Mouse (Mus musculus) layer of hippocampus, adult 18-20 months (tissue): ENCODE measurements at regions not wholly inside any gene's neighbourhood (a gene's known extent, or its start where the extent isn't known, plus 50 kb on each side); places are given as distances from the start of the nearest gene placed in this dataset.

Source experiments
- DNase-seq, 2 experiments: peaks; one replicate each; pipeline ENCODE4 v3.0.0; 2022; ENCODE audit warnings: low spot score in 2 of 2

DNA sequence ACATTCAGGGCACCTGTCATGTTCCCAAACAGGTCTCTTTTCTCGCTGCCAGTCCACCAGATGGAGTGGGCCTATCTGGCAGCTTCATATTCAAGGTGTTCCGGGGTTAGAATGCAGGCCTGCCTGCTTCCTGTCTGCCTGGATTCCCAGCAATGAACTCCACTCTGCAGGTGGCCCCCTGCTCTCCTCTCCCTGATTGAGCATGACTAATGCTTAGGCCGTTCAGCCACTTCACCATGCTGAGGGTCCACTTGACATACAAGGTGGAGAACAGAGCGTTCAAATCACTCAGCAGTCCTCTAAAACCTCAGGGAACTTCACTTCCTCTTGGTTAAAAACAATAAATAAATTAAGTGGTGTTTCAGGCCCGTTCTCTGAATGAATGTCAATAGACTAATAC lies 112.1 kb upstream of the Ralgapa2 start:
- no peak for DNase-seq

DNA sequence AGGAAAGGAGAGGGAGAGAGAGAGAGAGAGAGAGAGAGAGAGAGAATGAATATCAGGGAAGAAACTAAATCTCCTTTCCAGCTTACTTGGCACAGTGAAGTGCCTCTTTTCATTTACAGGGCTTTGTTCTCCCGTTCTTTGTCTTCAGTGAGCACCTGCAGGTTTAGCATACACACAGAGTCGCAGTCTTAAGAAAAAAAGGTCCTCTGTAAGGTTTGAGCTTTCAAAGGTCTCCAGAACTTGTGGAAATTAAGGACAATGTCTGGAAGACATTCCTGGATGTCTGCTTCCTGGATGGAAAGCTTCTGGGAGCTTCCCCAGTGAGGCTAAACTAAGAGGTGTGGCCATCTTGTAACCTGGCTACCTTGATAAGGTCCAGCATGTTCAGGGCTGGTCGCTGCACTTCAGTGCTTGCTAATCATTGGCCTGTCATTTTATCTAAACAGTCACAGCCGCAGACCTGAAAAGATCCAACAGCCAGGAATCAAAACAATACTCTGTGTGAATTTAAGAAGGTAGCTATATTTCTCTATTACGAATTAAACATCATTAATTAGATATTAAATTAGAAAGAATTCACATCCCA lies 113.1 kb upstream of the Ralgapa2 start:
- DNase-seq = no peak

DNA sequence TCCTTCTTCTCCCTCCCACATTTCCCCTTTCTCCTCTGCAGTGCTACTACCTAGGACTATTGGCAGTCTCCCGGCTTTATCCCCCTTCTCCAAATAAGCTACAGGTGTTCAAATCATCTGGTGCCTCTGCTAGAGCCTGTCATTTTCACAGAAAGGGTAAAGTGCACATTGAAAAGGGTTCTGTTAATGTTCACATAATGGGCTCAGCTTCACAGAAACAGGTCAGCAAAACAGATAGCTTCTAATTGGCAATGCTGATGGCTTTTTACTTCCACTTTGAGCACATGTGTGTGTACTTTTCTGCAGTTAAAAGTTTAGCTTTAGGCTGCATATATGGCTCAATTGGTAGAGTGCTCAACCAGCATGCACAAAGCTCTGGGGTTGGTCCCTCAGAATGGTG lies 114.4 kb upstream of the Ralgapa2 start:
- DNase-seq = no peak

DNA sequence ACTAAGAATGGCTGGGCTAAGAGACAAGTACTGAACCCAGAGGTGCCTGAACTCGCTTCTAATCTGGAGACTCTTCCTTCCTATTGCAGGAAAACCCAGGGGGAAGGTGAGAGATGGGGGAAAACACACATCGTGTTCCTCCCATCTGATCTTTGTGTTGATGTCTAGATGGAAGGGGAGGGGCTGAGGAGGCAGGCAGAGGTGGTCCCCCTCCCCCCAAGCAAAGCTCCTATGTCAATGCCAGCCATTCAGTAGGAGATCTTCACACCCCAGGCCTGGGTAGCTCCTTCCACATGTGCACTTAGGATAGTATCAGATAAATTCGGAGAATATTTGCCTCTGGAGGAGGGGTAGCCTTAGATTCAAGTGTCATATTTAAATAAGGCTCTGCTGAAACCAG lies 118.0 kb upstream of the Ralgapa2 start:
- no peak for DNase-seq

DNA sequence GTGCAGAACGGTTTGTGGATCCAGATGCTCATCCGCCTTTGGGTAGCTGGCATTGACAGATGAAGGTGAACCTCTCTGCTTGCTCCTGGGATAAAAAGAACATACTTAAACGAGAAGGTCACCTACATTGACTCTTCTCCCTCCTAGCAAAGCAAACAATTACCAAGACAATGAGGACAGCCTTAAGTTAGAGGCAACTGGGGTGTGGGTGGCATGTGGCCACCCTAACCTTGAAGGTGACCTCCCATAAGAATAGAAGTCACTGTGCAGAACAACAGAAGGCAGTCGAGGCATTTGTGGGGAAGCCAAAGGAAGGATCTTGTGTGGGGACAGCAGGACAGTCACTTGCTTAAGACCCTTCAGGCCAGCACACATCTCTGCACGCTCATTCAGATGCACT lies 119.0 kb upstream of the Ralgapa2 start:
- no peak for DNase-seq

DNA sequence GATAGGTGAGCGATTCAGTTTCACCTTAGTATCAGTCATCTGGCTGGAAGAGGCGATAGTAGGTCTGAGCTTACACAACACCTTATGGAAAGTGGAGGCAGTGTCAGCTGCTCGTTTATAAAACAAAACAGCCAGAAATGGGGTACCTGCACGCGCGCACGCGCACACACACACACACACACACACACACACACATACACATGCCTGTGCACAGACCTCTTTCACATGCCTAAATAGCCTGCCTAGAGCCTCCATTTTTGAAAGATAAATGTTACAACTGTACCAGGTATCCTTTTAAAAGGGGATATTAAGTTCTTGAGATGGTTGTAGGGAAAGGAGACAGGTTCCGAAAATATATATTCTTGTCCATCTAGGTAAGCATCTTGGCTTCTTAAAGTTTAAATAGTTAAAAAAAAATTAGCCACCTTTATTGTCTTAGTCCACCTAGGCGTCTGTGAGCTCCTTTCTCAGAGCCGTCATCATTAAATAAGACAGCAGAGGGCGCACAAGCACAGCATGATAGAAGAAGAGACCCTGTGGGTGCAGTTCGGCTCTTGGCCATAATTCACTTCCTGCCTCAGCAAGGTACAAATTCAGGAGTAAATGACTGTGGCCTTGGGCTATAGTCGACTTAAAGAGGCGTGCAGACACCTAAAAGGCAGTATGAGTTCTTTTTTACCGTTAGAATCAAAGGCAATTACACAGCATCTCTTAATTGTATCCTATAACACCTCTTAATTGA lies 121.4 kb upstream of the Ralgapa2 start:
- DNase-seq = peak; percentile 40 to 90

DNA sequence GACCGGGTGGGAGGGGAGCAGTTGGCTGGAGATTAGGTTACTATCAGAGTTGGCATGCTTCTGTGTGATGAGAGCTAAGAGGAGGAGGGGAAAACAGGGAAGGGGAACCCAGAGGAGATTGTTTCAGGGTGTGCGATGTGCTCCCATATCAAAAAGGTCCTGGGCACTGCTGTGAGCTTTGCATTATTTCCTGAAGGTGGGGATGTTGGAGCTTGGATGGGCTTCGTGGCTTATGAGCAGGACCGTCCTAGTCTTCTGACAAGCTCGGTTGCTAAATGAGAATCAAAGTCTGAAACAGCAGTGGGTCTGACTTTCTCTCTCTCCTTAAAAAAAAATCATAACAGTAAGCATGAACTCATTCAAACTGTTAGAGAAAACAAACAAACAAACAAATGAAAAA lies 125.4 kb upstream of the Ralgapa2 start:
- no peak for DNase-seq

DNA sequence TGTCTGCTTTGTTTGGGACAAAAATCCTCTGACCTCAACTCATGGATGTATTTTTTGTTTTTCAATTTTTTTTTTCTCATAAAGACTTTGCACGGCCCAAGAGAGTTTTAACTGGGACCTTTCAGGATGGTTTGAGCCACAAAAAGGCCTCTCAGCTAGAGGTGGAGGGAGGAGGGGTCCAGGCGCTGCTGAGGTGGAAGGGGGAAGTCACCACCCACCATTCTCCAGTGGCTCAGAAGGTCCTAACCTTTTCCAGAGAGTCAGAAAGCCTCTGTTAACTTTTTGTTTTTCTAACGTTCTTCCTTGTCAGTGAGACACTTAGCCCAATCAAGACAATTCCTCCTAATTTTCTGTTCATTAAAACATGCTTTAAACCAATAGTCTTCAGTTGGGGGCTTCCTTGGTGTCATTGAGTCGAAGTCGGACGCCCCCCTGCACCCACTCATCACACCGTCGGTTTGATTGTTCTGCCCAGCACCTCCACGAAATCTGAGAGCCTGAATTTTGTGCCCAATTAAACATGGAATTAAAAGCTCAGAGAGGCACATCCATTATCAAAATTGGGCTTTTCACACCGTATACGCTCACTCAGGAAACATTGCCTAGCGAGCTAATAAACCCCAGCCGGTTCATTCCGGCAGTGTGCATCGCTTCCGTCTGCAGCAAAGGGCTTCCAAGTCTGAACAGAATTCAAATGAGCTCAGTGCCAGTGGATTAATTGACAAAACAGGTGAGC lies 134.3 kb upstream of the Ralgapa2 start:
- no peak for DNase-seq

DNA sequence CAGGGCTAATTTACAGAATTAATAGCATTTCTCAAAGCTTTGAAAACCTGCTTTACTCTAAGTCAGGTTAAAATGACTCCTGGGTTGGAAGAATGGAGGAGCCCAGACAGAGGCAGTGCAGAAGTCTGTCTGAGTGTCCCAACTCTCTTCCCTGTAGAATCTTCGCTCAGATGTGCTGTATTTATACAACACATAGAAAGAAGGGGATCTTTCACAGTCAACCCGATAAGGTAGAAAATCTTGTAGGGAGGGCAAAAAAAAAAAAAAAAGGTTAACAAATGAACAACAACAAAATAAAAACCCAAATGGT lies 134.8 kb upstream of the Ralgapa2 start:
- DNase-seq = no peak

DNA sequence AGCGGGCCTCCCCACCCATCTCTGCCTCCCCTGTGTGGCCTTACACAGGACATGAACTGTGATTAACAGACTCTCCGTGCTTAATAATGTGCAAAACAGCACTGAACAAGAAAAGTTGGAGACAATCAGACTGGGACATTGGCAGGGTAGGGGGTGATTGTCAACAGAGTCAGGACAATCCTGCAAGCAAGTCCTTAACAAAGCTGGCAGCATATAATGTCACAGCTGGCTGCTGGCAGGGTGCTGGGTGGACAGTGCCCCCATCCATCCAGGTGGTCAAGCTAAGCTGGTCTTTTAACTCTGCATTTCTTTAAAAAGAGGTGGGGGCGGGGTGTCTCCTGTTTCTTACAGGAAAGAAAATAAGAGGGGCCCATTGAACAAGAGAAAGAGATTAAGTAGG lies 149.2 kb upstream of the Ralgapa2 start:
- no peak for DNase-seq

DNA sequence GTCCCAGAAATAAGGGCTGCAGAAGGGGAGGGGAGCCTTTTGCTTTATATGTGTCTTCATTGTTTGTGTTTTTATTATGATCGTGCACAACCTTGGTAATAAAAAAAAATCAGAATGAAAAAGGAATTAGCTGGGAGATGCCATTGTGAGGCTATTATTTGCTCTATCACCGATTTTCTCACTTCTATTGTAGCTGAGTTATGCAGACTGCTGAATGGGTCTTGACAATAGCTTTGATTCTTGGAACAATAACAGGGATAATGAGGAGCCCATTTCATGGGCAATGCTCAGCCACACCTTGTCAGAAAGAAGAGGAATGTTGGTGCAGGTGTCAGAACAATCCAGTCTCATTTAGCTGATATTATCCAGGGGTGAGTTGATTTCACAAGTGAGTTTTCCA lies 160.6 kb upstream of the Ralgapa2 start:
- no peak for DNase-seq

DNA sequence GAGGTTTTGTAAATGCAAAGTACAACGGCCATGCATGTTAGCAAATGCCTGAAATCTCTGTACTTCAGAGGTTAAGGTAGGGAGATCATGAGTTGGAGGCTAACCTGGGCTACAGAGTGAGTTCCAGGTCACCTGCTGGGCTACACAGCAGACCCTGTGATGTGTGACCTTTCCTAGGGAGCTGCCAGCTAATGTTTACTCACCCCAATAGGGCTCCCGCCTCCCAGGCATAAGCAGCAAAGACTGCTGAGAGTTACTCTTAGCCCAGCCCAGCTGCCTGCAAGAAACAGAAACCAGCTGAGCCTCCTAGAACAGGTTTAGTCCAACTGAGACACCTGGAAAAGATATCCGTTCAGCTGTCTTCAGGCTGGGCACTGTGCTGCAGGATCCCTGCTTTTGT lies 169.8 kb upstream of the Ralgapa2 start:
- DNase-seq = no peak

DNA sequence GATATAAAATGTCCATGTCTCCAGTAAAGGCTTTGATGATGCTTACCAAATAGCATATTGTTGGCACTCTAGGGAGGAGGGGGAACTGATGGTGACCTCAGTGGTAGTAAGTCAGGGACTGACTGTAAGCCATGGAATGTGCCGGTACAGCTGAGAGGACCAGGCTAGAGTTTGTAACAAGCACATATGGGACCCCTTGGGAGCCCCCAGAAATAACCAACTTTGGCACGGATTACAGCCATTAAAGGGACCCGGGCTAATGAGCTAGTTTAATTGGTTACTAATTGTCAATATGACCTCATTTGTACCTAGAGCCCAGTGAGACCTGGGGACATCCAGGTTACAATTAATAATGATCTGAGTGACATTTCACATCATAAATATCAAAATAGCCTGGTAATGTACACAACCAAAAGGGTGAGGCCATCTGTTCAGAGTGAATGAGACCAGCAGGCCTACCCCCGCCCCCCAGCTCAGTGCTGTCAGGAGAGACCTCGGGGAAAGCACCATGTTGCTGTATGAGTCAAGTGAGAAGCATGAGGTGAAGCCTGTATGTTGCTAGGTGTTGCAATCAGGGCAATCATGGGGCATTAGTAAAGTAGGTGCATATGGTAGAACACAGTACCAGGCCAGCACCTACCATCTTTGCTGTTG lies 169.7 kb upstream of the Kiz start:
- peak in 1 of 2 experiments; percentile 12 for DNase-seq

DNA sequence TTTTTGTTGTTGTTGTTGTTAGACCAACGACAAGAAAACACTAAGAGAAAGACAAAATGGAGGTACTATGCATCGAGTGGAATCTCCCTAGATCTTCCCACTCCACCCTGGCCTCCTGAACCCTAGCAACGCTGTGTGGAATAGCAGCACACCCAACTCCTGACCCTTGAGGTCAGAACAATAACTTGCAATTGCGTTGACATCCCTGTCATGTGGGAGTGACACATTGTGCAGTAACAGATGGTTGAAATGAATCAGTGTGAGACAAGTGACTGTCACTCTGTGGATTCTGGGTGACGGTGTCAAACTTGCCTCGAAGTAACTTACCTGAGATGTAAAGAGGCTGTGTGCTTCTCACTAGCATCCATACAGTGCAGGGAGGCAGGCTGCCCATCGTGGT lies 167.1 kb upstream of the Kiz start:
- no peak for DNase-seq

DNA sequence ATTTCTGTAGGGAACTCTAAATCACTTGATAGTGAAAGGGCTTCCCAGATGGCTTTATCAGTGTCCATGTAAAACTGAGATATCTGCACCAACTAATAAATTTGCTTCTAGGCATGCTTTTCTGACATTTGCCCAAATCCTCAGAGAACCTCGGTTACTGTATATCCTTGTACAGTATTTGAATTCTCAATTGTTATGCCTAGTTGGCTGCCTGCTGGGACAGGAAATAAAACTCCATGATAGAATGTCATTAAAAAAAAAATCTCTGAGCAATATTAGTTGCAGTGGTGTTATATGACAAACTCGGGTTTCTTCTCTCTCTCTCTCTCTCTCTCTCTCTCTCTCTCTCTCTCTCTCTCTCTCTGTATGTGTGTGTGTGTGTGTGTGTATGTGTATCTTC lies 162.2 kb upstream of the Kiz start:
- DNase-seq = no peak

DNA sequence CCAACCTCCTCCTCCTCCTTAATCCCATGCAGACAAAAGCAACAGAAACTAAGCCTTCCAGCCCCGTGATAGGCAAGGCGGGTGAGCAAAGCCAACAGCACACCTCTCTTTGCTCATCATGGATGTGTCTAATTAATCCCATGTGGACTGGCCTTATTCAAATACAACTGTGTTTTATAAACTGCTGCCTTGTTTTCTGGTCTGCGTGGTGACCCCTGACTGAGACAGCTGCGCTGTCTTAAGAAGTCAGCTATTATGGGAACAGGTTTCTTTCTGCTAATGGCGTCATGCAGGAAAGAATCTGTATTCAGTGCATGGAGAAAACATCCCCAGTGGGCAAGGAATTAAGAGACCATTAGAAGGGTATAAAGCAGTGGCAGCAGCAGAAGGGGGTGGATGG lies 161.6 kb upstream of the Kiz start:
- no peak for DNase-seq

DNA sequence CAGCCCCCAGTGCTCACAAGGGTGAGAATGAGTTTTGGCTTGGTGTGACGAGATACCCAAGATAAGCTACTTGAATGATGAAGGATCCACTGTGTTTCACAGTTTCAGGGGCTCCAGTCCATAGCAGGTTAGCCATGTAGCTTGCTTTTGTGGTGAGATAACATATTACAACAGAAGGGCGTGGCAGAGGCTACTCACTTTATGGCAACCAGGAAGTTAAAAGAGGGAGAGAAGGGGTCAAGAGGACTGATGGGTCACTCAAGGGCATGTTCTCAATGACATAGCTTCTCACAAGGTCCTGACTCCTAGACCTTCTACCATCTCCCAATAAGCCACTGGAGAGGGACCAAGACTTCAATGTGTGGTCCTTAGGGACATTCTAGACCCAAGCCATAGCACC lies 159.4 kb upstream of the Kiz start:
- no peak for DNase-seq

DNA sequence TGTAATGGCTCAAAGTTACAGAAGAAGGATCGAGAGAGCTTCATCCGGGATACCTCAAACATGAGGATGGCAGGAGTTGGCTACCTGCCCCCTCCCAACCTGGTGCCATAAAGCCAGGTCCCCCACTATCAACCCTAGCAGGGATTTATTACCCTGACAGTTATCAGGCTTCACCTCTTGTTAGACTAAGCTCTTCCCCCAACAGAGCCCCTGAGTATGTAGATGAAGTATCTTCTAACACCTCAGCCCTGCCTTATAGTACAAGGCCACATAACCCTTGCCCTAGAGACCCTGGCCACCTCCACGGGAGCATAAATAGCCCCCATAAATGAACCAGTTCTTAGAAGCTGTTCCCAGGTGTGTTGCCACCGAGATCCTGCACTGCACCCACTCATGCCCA lies 158.9 kb upstream of the Kiz start:
- no peak for DNase-seq

DNA sequence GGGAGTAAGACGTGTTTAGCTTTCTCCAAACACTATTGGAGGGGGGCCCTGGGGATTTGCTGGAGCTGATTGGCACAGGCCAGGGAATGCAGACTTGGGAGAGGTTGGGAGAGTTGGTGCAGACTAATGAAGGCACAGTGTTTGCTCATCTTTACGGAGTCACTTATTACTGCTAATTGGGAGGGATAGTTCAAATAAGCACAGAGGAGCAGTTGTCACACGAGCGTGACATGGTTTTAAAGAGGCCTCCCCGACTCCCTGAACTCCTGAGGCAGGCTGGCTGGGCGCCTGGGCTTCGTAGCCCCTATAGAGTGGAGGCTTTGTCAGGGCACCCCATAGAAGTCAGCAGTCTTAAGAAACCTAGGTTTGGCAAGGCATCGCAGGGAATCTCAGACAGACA lies 145.0 kb upstream of the Kiz start:
- no peak for DNase-seq

DNA sequence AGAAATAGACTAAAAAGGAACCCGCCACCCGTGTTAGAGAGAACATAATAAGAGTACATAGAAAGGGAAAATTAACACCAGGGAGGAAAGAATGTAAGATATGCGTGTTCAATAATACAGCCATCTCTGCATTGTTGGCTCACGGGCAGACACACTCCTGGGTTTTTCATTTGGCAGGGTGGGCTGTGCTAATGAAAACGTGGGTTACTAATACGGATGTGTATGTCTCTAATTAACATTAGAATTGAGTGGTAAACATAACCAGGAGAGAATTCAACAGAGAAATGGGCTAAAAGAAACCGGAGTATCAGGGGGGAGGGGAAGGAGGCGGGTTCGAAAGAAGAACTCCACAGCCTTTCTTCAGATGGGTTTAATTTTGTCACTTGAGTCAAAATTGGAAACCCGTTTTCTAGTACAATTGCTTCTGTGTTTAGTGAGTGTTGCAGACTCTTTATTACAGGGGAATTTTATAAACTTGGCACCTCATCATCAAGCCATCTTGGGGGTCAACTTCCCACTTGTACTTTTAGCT lies 134.4 kb upstream of the Kiz start:
- DNase-seq = no peak

DNA sequence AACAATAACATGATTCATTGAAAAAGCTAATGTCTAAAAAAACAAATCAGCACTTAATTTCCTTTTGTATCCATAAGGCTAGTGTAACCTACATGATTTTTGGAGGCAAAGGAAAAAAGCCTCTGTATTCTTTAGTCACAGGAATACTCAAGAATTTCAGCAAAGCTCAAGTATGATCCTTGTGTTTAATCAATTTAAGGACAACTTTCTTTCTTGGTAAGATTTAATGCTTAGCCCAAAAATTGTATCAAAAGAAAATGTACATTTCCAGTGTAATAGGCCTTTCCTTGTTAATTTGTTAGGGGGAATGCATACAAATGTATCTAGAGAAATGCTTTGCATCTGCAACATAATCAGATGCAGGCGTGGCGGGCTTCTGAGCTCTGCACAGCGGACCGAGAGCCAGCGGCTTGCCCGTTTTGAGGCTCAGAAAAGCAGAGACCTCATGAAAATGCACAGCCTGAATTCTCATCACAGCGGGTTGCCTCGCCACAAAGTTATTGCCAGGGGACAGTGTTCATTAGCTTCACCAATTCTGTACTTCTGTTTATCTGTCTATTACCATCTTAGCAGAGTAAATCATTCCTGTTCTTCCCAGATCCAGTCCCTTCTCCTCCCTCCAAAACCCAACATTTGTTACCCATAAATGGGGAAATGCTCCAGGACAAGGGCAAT lies 133.2 kb upstream of the Kiz start:
- no peak for DNase-seq

DNA sequence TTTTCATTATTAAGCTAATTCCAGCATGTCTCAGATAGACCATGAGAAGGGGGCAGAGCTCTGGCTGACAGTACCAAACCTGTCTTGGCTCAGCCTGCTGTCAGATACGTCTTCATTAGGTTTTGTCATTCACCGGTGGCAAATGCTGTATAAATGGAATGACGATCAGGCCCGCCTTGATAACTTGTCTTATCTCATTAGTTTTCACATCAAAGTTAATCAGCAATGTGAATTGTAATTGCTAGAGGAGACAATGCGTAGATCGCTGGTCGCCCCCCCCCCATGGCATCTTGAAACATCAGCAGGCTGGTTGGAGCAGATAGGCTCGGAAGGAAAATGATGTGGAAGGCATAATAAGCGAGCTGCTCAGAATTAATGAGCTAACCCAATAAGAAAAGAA lies 132.5 kb upstream of the Kiz start:
- DNase-seq = no peak
